Mouse (Mus musculus): ENCODE data around the gene Daam2. TPM values are rescaled to one million over a fixed set of nuclear protein-coding genes. Genes with fewer than 3 reads are reported as not detected.

Gene Daam2
- total and polyA plus RNA-seq, 3 experiments = 0.04 to 0.41 TPM; not detected in 1

GRCm38 (mm10) chr17:49432071-49432711, 132.0 kb downstream of the Daam2 start:
- Histone ChIP-seq H3K4me1 (ENCODE audit: control insufficient read depth in 1 of 2, insufficient read depth in 2 of 2) (peaks cover 8 to 23% of the 10 kb centered on the region in 2 experiments), H3K79me2 (replicated peaks; ENCODE audit: control insufficient read depth, extremely low read depth, insufficient read depth, poor library complexity, severe bottlenecking) (no peaks in the 10 kb centered on the region; the same call in 1 of the 2 replicates), H3K27ac (ENCODE audit: insufficient read depth, low read depth) (no peak overlapping the region), H3K36me3 (replicated peaks in 1 of 2; ENCODE audit: control insufficient read depth in 1 of 2, insufficient read depth in 1 of 2, low read length in 1 of 2) (peaks cover 23 to 51% of the 10 kb centered on the region in 2 experiments), H3K9me3 (replicated peaks; ENCODE audit: low read length) (no peaks in the 10 kb centered on the region), H3K27me3 (replicated peaks) (no peaks in the 10 kb centered on the region), H3K4me2 (ENCODE audit: insufficient read depth, low read depth, poor library complexity, severe bottlenecking) (no peak overlapping the region), H3K4me3 (replicated peaks in 1 of 3; ENCODE audit: low read depth in 2 of 3, low read length in 2 of 3, poor library complexity in 1 of 3) (no peak overlapping the region), H3K9ac (ENCODE audit: insufficient read depth, low read depth) (no peak overlapping the region)
- in situ Hi-C loops (cut with MboI; ENCODE audit: low pct_ligation_motif_present, low pct_unique_long_range_greater_than_20kb, low sequenced_read_pairs) = no loop called here
- DNase-seq (ENCODE audit: extremely low read depth) = no peak
- TF ChIP-seq ELF1 (IDR thresholded peaks at IDR 0.05; ENCODE audit: low read depth, low read length) (no peak), BHLHE40 (IDR thresholded peaks at IDR 0.05; ENCODE audit: low read depth, low read length) (no peak), NRF1 (IDR thresholded peaks at IDR 0.05; ENCODE audit: low read depth, low read length) (no peak), USF1 (IDR thresholded peaks at IDR 0.05; ENCODE audit: low read depth, low read length) (no peak), NELFE (IDR thresholded peaks at IDR 0.05; ENCODE audit: low read depth, low read length) (no peak), ZC3H11A (IDR thresholded peaks at IDR 0.05; ENCODE audit: low read depth, low read length) (no peak), IRF4 (IDR thresholded peaks at IDR 0.05; ENCODE audit: low read depth, low read length) (no peak)
- dilution Hi-C loops (cut with MboI; ENCODE audit: extremely low pct_ligation_motif_present, extremely low pct_unique_long_range_greater_than_20kb, low sequenced_read_pairs) = no loop called here

- DNase-seq (ENCODE audit: extremely low read depth) = no peak
- Histone ChIP-seq H3K9ac (ENCODE audit: insufficient read depth, low read depth) (no peak overlapping the region), H3K27ac (ENCODE audit: insufficient read depth, low read depth) (no peak overlapping the region), H3K4me3 (replicated peaks in 1 of 3; ENCODE audit: low read depth in 2 of 3, low read length in 2 of 3, poor library complexity in 1 of 3) (no peak overlapping the region), H3K79me2 (replicated peaks; ENCODE audit: control insufficient read depth, extremely low read depth, insufficient read depth, poor library complexity, severe bottlenecking) (no peaks in the 10 kb centered on the region; the same call in 1 of the 2 replicates), H3K27me3 (replicated peaks) (no peaks in the 10 kb centered on the region), H3K36me3 (replicated peaks in 1 of 2; ENCODE audit: control insufficient read depth in 1 of 2, insufficient read depth in 1 of 2, low read length in 1 of 2) (peaks cover 22 to 45% of the 10 kb centered on the region in 2 experiments), H3K4me1 (ENCODE audit: control insufficient read depth in 1 of 2, insufficient read depth in 2 of 2) (peaks cover 8 to 23% of the 10 kb centered on the region in 2 experiments), H3K9me3 (replicated peaks; ENCODE audit: low read length) (no peaks in the 10 kb centered on the region), H3K4me2 (ENCODE audit: insufficient read depth, low read depth, poor library complexity, severe bottlenecking) (no peak overlapping the region)
- no peak for TF ChIP-seq ZC3H11A (IDR thresholded peaks at IDR 0.05; ENCODE audit: low read depth, low read length)
- no peak for TF ChIP-seq ZNF384 (IDR thresholded peaks at IDR 0.05; ENCODE audit: low read depth, low read length)
- TF ChIP-seq ETS1 (conservative IDR thresholded peaks at IDR 0.05; ENCODE audit: low read depth, low read length) = no peak
- TF ChIP-seq USF2 (conservative IDR thresholded peaks at IDR 0.05; ENCODE audit: low read depth, low read length) = no peak
- TF ChIP-seq MAFK (IDR thresholded peaks at IDR 0.05; ENCODE audit: insufficient replicate concordance, low read length) = no peak
- no peak for TF ChIP-seq SMC3 (IDR thresholded peaks at IDR 0.05; ENCODE audit: low read depth, low read length)
- TF ChIP-seq RCOR1 (conservative IDR thresholded peaks at IDR 0.05; ENCODE audit: low read depth, low read length) = no peak
- no peak for TF ChIP-seq MEF2A (IDR thresholded peaks at IDR 0.05; ENCODE audit: borderline replicate concordance, low read depth, low read length)
- TF ChIP-seq TCF12 (IDR thresholded peaks at IDR 0.05; ENCODE audit: low read depth, low read length) = no peak
- TF ChIP-seq MAZ (IDR thresholded peaks at IDR 0.05; ENCODE audit: low read depth, low read length) = no peak
- TF ChIP-seq TBP (conservative IDR thresholded peaks at IDR 0.05; ENCODE audit: low read depth, low read length) = no peak
- no peak for TF ChIP-seq KAT2A (IDR thresholded peaks at IDR 0.05; ENCODE audit: insufficient replicate concordance, low read length)
- no peak for TF ChIP-seq USF1 (IDR thresholded peaks at IDR 0.05; ENCODE audit: low read depth, low read length)
- TF ChIP-seq CHD1 (IDR thresholded peaks at IDR 0.05; ENCODE audit: low read depth, low read length) = no peak
- dilution Hi-C loops (cut with MboI; ENCODE audit: extremely low pct_ligation_motif_present, extremely low pct_unique_long_range_greater_than_20kb, low sequenced_read_pairs) = no loop called here
- in situ Hi-C loops (cut with MboI; ENCODE audit: low pct_ligation_motif_present, low pct_unique_long_range_greater_than_20kb, low sequenced_read_pairs) = no loop called here
These were observed 133.0 kb downstream of the Daam2 start for GRCm38 (mm10) chr17:49431176-49431575.
